Mouse (Mus musculus): ENCODE data around the gene Ube2g2. TPM values are rescaled to one million over a fixed set of nuclear protein-coding genes. Genes with fewer than 3 reads are reported as not detected.
"Not testable (repeated sequence)": the region's sequence is repeated elsewhere in the genome, so short reads cannot be mapped to it uniquely, and the experiment has no call there.

Gene Ube2g2
- polyA plus RNA-seq, 1 experiment from 2014 or later, result 87.9 TPM

- H3K9ac ChIP-seq; H3K36me3 ChIP-seq; H3K9me3 ChIP-seq; ATAC-seq (ENCODE audit: low read depth); H3K4me2 ChIP-seq; H3K27ac ChIP-seq (replicated peaks); H3K4me3 ChIP-seq: not testable (repeated sequence)
- Histone ChIP-seq H3K4me1 (replicated peaks) (peaks cover 23% of the 10 kb centered on the region), H3K27me3 (peaks cover 33% of the 10 kb centered on the region)
- WGBS, result 69% methylated on average over 3 of the region's 3 CpGs
These were observed 68.3 kb downstream of the Ube2g2 start, which contains the start of gene Gm19402 for GRCm38 (mm10) chr10:77690356-77690807. TSS of gene Gm19402 (minus strand) at chr10:77690757.

MicroRNAs encoded within 50 kb of the gene (microRNA counts, 519-probe panel; counts per million panel counts)
- microRNA mmu-miR-1930, result not detected

Small RNA genes within 50 kb of the gene (microRNA-seq; reads per million reads assigned to microRNA genes)
- 8.3 reads per million, percentile 25 among the genes with 10 or more reads in this experiment for gene Mir1930

Other genes starting within 250 kb of the Ube2g2 start
- gene Adarb1, start 204.0 kb upstream of the Ube2g2 start, polyA plus RNA-seq (2015; fragmentation: Nextera tagmentation; extraction: Ambion mirVana), result 10.7 and 12.1 TPM in 2 replicates
- gene Fam207a, start 106.5 kb upstream of the Ube2g2 start, polyA plus RNA-seq (2015; fragmentation: Nextera tagmentation; extraction: Ambion mirVana), result 41.4 and 43.5 TPM in 2 replicates
- 1.0 TPM in 2 replicates for gene Itgb2, start 92.0 kb upstream of the Ube2g2 start, polyA plus RNA-seq (2015; fragmentation: Nextera tagmentation; extraction: Ambion mirVana)
- gene Pttg1ip, start 40.6 kb upstream of the Ube2g2 start, polyA plus RNA-seq (2015; fragmentation: Nextera tagmentation; extraction: Ambion mirVana), result 78.9 and 79.7 TPM in 2 replicates
- gene Sumo3, start 16.2 kb upstream of the Ube2g2 start, polyA plus RNA-seq (2015; fragmentation: Nextera tagmentation; extraction: Ambion mirVana), result 248 and 252 TPM in 2 replicates
- gene Gm49325, start 16.1 kb upstream of the Ube2g2 start, polyA plus RNA-seq (2015; fragmentation: Nextera tagmentation; extraction: Ambion mirVana), result 2.0 and 8.6 TPM in 2 replicates
- 0.48 and 2.0 TPM in 2 replicates for gene Tspear, start 64.3 kb downstream of the Ube2g2 start, polyA plus RNA-seq (2015; fragmentation: Nextera tagmentation; extraction: Ambion mirVana)
- gene Gm19402, start 68.5 kb downstream of the Ube2g2 start, polyA plus RNA-seq (2015; fragmentation: Nextera tagmentation; extraction: Ambion mirVana), result not detected in 2 replicates
- gene Gm9508, start 75.0 kb downstream of the Ube2g2 start, polyA plus RNA-seq (2015; fragmentation: Nextera tagmentation; extraction: Ambion mirVana), result not detected in 2 replicates
- gene Gm10272, start 84.4 kb downstream of the Ube2g2 start, polyA plus RNA-seq (2015; fragmentation: Nextera tagmentation; extraction: Ambion mirVana), result not detected in 2 replicates
- not detected in 2 replicates for gene Gm10024, start 89.2 kb downstream of the Ube2g2 start, polyA plus RNA-seq (2015; fragmentation: Nextera tagmentation; extraction: Ambion mirVana)
- not detected in 2 replicates for gene Gm10142, start 93.5 kb downstream of the Ube2g2 start, polyA plus RNA-seq (2015; fragmentation: Nextera tagmentation; extraction: Ambion mirVana)
- gene Krtap12-1, start 98.3 kb downstream of the Ube2g2 start, polyA plus RNA-seq (2015; fragmentation: Nextera tagmentation; extraction: Ambion mirVana), result not detected in 2 replicates
- not detected in 2 replicates for gene Gm10100, start 104.2 kb downstream of the Ube2g2 start, polyA plus RNA-seq (2015; fragmentation: Nextera tagmentation; extraction: Ambion mirVana)
- gene Gm18596, start 120.4 kb downstream of the Ube2g2 start, polyA plus RNA-seq (2015; fragmentation: Nextera tagmentation; extraction: Ambion mirVana), result not detected in 2 replicates
- not detected in 2 replicates for gene Gm9736, start 129.1 kb downstream of the Ube2g2 start, polyA plus RNA-seq (2015; fragmentation: Nextera tagmentation; extraction: Ambion mirVana)
- not detected in 2 replicates for gene Gm3233, start 137.4 kb downstream of the Ube2g2 start, polyA plus RNA-seq (2015; fragmentation: Nextera tagmentation; extraction: Ambion mirVana)
- not detected in 2 replicates for gene Gm3238, start 149.1 kb downstream of the Ube2g2 start, polyA plus RNA-seq (2015; fragmentation: Nextera tagmentation; extraction: Ambion mirVana)
- not detected in 2 replicates for gene Gm7138, start 154.7 kb downstream of the Ube2g2 start, polyA plus RNA-seq (2015; fragmentation: Nextera tagmentation; extraction: Ambion mirVana)
- gene Gm3250, start 160.3 kb downstream of the Ube2g2 start, polyA plus RNA-seq (2015; fragmentation: Nextera tagmentation; extraction: Ambion mirVana), result not detected in 2 replicates
- not detected in 2 replicates for gene Gm7137, start 165.9 kb downstream of the Ube2g2 start, polyA plus RNA-seq (2015; fragmentation: Nextera tagmentation; extraction: Ambion mirVana)
- gene Gm9639, start 172.8 kb downstream of the Ube2g2 start, polyA plus RNA-seq (2015; fragmentation: Nextera tagmentation; extraction: Ambion mirVana), result not detected in 2 replicates
- gene Gm19668, start 176.9 kb downstream of the Ube2g2 start, polyA plus RNA-seq (2015; fragmentation: Nextera tagmentation; extraction: Ambion mirVana), result not detected in 2 replicates
- not detected in 2 replicates for gene Gm9507, start 189.6 kb downstream of the Ube2g2 start, polyA plus RNA-seq (2015; fragmentation: Nextera tagmentation; extraction: Ambion mirVana)
- gene Gm2696, start 192.4 kb downstream of the Ube2g2 start, polyA plus RNA-seq (2015; fragmentation: Nextera tagmentation; extraction: Ambion mirVana), result not detected in 2 replicates
- gene Krtap10-4, start 204.8 kb downstream of the Ube2g2 start, polyA plus RNA-seq (2015; fragmentation: Nextera tagmentation; extraction: Ambion mirVana), result not detected in 2 replicates
- not detected in 2 replicates for gene Krtap10-10, start 213.7 kb downstream of the Ube2g2 start, polyA plus RNA-seq (2015; fragmentation: Nextera tagmentation; extraction: Ambion mirVana)
- gene Gm36176, start 224.5 kb downstream of the Ube2g2 start, polyA plus RNA-seq (2015; fragmentation: Nextera tagmentation; extraction: Ambion mirVana), result not detected in 2 replicates
- gene Gm10318, start 230.6 kb downstream of the Ube2g2 start, polyA plus RNA-seq (2015; fragmentation: Nextera tagmentation; extraction: Ambion mirVana), result not detected in 2 replicates
- not detected in 2 replicates for gene Gm3285, start 239.7 kb downstream of the Ube2g2 start, polyA plus RNA-seq (2015; fragmentation: Nextera tagmentation; extraction: Ambion mirVana)

Data from neural tube, embryonic 13.5 days (tissue).